Mouse (Mus musculus) heart, adult 2 months (tissue): ENCODE data around the gene Snrpn. TPM values are rescaled to one million over a fixed set of nuclear protein-coding genes. Genes with fewer than 3 reads are reported as not detected.
"Not testable (repeated sequence)": the region's sequence is repeated elsewhere in the genome, so short reads cannot be mapped to it uniquely, and the experiment has no call there.

Source experiments
- DNase-seq, 2 experiments: peaks; one replicate each; pipeline ENCODE4 v3.0.0; 2021
- H3K27ac ChIP-seq: fragments of 200-600 bp; 2 replicates; pipeline ENCODE4 v1.8.1; 2022
- H3K27me3 ChIP-seq: fragments of 200-500 bp; 2 replicates; pipeline ENCODE4 v1.6.1; 2012; ENCODE audit warnings: mild to moderate bottlenecking, low read length, inconsistent platforms, mixed read lengths; ENCODE audit not compliant: control insufficient read depth, insufficient read depth
- H3K36me3 ChIP-seq: fragments of 200-500 bp; 2 replicates; pipeline ENCODE4 v1.6.1; 2012; ENCODE audit warnings: low read length, inconsistent platforms; ENCODE audit not compliant: control insufficient read depth, insufficient read depth
- H3K4me1 ChIP-seq: fragments of 200-500 bp; 2 replicates; pipeline ENCODE4 v1.6.1; 2011; ENCODE audit warnings: low read length; ENCODE audit not compliant: control insufficient read depth, insufficient read depth
- H3K4me3 ChIP-seq: fragments of 200-600 bp; 2 replicates; pipeline ENCODE4 v1.8.1; 2022
- H3K79me2 ChIP-seq: fragments of 200-500 bp; replicated peaks from 2 replicates; pipeline ENCODE4 v1.6.1; 2012; ENCODE audit warnings: mild to moderate bottlenecking, inconsistent platforms, low read length, moderate library complexity, mixed read lengths; ENCODE audit not compliant: control insufficient read depth, insufficient read depth
- H3K9ac ChIP-seq: fragments of 200-500 bp; 2 replicates; pipeline ENCODE4 v1.6.1; 2012; ENCODE audit warnings: low read depth, mild to moderate bottlenecking, control low read depth, inconsistent platforms, low read length, mixed read lengths
- CTCF ChIP-seq: fragments of 200-600 bp; IDR thresholded peaks from 2 replicates; pipeline ENCODE4 v1.8.1; 2022; ENCODE audit warnings: antibody characterized with exemption, mild to moderate bottlenecking, moderate library complexity
- EP300 ChIP-seq: fragments of 200-500 bp; IDR thresholded peaks from 2 replicates; pipeline ENCODE4 v1.6.1; 2011; ENCODE audit warnings: low read depth, low read length, control low read depth; ENCODE audit not compliant: insufficient read depth
- POLR2A ChIP-seq: fragments of 200-500 bp; IDR thresholded peaks from 2 replicates; pipeline ENCODE4 v1.6.1; 2011; ENCODE audit warnings: mild to moderate bottlenecking, low read depth, low read length, control low read depth; ENCODE audit not compliant: insufficient read depth
- WGBS: fragments of 180-500 bp; shearing (Covaris S2); methylation state at CpG from one replicate; pipeline ENCODE4 v1.1.7; 2018; 5-methylcytosine and 5-hydroxymethylcytosine counted together
- intact Hi-C: fragments of 180-260 bp; cut with DNase I; formaldehyde crosslinking; loops from one replicate; pipeline ENCODE4 v1.15.1; 2025
- long read RNA-seq: library from polyadenylated mRNA; stranded (forward); transcript quantifications from one replicate; pipeline ENCODE4 v2.0.0, GENCODE M21; 2021
- polyA plus RNA-seq: library from polyadenylated mRNA; depleted of rRNA; stranded (reverse); fragments of >200 nt; gene quantifications from 2 replicates; pipeline ENCODE4 v1.2.3, GENCODE M21; 2012; rRNA removed
- total RNA-seq, 2 experiments: library from RNA; stranded (reverse); gene quantifications; 2 replicates each; pipeline ENCODE4 v1.2.3; 2021

The Snrpn gene
- total RNA-seq: 100 to 1,000 TPM in 1 of 2 experiments, 10 to 100 TPM in 1; 98.6 to 105 TPM
- polyA plus RNA-seq: 53.6 and 84.7 TPM in 2 replicates
- long read RNA-seq, transcript Snrpn-201 (10 exons, 1,932 nt): major isoform, 143 of 156 reads
- long read RNA-seq, partial matches to known transcripts: 7 of 156 reads
- long read RNA-seq, other reads (novel, unspliced or antisense): 6 of 156 reads

DNA sequence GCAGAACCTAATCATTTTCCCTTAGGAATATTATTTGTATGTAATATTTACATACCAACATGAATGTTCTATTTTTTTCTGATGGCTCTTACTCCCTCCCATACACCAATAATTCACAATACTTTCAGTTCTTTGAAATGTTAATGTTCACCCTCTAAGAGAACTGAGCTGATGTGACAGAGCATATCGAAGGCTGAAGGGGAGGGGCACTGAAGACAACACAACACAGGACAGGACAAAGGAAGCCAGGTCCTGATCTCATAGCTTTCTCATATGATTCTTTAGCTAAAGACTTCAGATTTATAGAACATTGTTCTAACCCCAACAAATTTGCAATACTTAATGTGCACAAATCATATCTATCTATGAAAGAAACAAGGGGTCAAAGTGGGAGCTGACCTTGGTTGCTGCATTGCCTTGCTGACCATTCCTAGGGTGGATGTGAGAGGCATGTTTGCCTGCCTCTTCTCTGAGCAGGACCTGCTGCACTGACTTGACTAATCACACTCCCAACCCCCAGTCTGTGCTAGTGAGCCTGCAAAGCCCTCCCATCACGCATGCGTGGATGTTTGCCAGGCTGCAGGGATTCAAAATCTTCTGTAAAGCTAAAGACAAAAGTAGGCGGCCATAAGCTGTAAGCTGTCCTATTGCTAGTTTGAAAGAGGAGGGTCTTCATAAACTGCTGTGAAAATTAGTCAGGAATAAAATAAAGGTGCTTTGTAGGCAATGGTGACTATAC lies at the start of gene Snrpn:
Snrpn (minus strand) TSS at position 478 of the 739 bp plus-strand sequence.
- H3K27me3 ChIP-seq: no peaks in the 10 kb centered on the region
- no peaks in the 10 kb centered on the region for H3K36me3 ChIP-seq
- no peak for TF ChIP-seq POLR2A
- no peak for TF ChIP-seq EP300
- TF ChIP-seq CTCF: no peak
- DNase-seq: no peak
- H3K27ac ChIP-seq: no peak within 1 kb of the TSS
- H3K79me2 ChIP-seq: no peaks in the 10 kb centered on the region
- H3K4me1 ChIP-seq: no peaks in the 10 kb centered on the region
- no peak within 1 kb of the TSS for H3K4me3 ChIP-seq
- 58% methylated on average over 4 of the region's 4 CpGs for WGBS
- intact Hi-C loops: no loop called here
- no peak within 1 kb of the TSS for H3K9ac ChIP-seq

DNA sequence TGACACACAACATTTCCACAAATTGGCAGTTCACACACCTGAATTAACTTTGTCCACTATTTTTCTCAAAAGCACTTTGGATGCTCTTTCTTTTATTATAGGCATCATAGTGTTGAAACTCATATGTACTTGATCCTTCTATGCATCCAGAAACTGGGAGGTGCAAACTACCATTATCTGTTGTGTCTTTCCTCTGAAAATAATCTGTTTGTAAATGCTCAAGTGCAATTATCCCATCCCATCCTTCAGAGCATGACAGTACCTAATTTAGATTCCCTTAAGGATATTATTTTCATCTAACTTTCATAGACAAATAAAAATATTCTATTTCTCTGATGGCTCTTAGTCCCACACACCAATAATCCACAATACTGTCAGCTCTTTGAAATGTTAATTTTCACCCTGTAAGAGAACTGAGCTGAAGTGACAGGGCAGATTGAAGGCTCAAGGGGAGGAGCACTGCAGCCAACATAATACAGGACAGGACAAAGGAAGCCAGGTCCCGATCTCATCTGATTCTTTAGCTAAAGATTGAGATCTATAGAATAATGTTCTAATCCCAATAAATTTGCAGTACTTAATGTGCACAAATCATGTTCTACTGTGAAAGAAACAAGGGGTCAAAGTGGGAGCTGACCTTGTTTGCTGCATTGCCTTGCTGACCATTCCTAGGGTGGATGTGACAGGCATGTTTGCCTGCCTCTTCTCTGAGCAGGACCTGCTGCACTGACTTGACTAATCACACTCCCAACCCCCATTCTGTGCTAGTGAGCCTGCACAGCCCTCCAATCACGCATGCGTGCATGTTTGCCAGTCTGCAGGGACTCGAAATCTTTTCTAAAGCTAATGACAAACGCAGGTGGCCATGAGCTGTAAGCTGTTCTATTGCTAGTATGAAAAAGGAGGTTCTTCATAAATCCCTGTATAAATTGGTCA lies 30.5 kb upstream of the Snrpn start:
- Histone ChIP-seq H3K27me3 (no peaks in the 10 kb centered on the region), H3K79me2 (no peaks in the 10 kb centered on the region), H3K9ac (no peak overlapping the region), H3K27ac (no peak overlapping the region), H3K4me3 (no peak overlapping the region), H3K4me1 (no peaks in the 10 kb centered on the region), H3K36me3 (no peaks in the 10 kb centered on the region)
- WGBS: 61% methylated on average over 5 of the region's 5 CpGs
- intact Hi-C loops: no loop called here
- no peak for DNase-seq
- TF ChIP-seq POLR2A (no peak), CTCF (no peak), EP300 (no peak)

DNA sequence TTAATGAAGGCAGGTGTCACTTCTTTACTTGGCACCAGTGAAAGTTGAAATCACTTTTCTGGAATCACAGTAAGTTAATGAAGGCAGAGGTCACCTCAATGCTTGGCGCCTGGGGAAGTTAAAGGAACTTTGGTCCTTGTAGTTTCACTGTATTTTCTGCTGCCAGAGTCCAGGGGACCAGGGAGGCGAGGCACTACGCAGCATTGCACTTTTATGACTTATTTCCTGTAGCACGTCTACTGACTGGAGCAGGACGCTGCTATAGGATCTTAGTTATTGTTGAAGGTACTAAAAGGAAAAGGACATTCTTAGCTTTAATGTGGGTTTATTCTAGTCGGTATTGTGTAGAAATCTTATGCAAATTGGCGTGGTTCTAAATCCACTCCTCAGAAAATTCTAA lies 14.7 kb downstream of the Snrpn start:
- no peaks in the 10 kb centered on the region for H3K27me3 ChIP-seq
- no peak for TF ChIP-seq POLR2A
- TF ChIP-seq EP300: no peak
- TF ChIP-seq CTCF: no peak
- WGBS: 44% methylated on average over 7 of the region's 7 CpGs
- no peaks in the 10 kb centered on the region for H3K4me1 ChIP-seq
- H3K4me3 ChIP-seq: no peak overlapping the region
- no peaks in the 10 kb centered on the region for H3K36me3 ChIP-seq
- no peaks in the 10 kb centered on the region for H3K79me2 ChIP-seq
- no peak overlapping the region for H3K27ac ChIP-seq
- H3K9ac ChIP-seq: no peak overlapping the region
- intact Hi-C loops: no loop called here
- no peak for DNase-seq

DNA sequence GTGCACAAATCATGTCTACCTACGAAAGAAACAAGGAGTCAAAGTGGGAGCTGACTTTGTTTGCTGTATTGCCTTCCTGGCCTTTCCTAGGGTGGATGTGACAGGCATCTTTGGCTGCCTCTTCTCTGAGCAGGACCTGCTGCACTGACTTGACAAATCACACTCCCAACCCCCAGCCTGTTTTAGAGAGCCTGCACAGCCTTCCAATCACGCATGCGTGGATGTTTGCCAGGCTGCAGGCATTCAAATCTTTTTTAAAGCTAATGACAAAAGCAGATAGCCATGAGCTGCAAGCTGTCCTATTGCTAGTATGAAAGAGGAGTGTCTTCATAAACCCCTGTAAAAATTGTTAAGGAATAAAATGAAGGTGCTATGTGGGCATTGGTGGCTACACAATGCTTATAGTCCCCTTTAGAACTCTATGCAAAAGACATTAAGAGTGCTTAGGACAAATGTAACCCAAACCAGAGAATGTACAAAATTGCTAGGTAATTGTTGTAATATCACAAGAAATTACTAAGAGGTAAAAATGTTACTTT lies 16.9 kb downstream of the Snrpn start:
- H3K27ac ChIP-seq, H3K4me1 ChIP-seq, intact Hi-C loops, H3K36me3 ChIP-seq, H3K27me3 ChIP-seq, H3K4me3 ChIP-seq, H3K9ac ChIP-seq, H3K79me2 ChIP-seq, DNase-seq: not testable (repeated sequence)
- WGBS: 36% methylated on average over 3 of the region's 3 CpGs

DNA sequence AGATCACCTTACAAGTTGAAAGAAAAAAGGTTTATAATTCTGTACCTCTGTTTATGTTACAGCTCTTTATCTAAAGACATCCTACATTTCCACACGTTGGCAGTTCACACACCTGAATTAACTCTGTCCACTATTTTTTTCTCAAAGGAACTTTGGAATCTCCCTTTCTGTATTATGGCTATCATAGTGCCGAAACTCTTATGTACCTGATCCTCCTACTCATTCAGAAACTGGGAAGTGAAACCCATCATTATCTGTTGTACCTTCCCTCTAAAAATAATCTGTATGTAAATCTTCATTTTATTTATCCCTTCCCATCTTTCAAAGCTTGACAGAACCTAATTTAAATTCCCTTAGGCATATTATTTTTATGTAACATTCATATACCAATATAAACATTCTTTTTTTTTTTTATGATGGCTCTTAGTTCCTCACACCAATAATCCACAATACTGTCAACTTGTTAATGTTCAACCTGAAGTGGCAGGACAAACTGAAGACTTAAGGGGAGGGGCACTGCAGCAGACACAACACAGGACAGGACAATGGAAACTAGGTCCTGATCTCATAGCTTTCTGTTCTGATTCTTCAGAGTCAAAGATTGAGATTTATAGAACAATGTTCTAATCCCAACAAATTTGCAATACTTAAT lies 17.5 kb downstream of the Snrpn start:
- H3K27ac ChIP-seq: no peak overlapping the region
- 52% methylated on average over 2 of the region's 2 CpGs for WGBS
- no peak for DNase-seq
- no peaks in the 10 kb centered on the region for H3K36me3 ChIP-seq
- TF ChIP-seq CTCF (no peak), EP300 (no peak), POLR2A (no peak)
- H3K4me3 ChIP-seq: no peak overlapping the region
- H3K4me1 ChIP-seq: no peaks in the 10 kb centered on the region
- intact Hi-C loops: no loop called here
- no peaks in the 10 kb centered on the region for H3K79me2 ChIP-seq
- no peak overlapping the region for H3K9ac ChIP-seq
- H3K27me3 ChIP-seq: no peaks in the 10 kb centered on the region
